Mouse (Mus musculus) cerebellum, postnatal 25 days (tissue): Measurements from ENCODE around the gene Olfr952.

Source experiments
- DNase-seq, 2 experiments: peaks; one replicate each; pipeline ENCODE4 v3.0.0; 2021; ENCODE audit warnings: mixed read lengths in 2 of 2

The Olfr952 gene

GRCm38 (mm10) chr9:39427048-39427447, at the start of gene Olfr952:
Gene Olfr952 (minus strand): TSS chr9:39427148.
- DNase-seq, result no peak

GRCm38 (mm10) chr9:39471844-39472243, 44.9 kb upstream of the Olfr952 start, which contains the start of gene Olfr955:
Gene Olfr955 (minus strand): TSS chr9:39471944.
- DNase-seq, result no peak

GRCm38 (mm10) chr9:39456401-39456800, 29.5 kb upstream of the Olfr952 start, which contains the start of gene Olfr954:
Gene Olfr954 (plus strand): TSS chr9:39456701.
- no peak for DNase-seq

- DNase-seq, result no peak
Measured at GRCm38 (mm10) chr9:39387110-39387509, 39.8 kb downstream of the Olfr952 start, which contains the start of gene Olfr951. Gene Olfr951 (plus strand): TSS chr9:39387410.
